Mouse (Mus musculus) G1E (cell line): ENCODE measurements at regions not wholly inside any gene's neighbourhood (a gene's known extent, or its start where the extent isn't known, plus 50 kb on each side); places are given as distances from the start of the nearest gene placed in this dataset.

ENCODE experiments used
- CTCF ChIP-seq: IDR thresholded peaks from 2 replicates; pipeline ENCODE4 v1.5.1; 2012; ENCODE audit warnings: low read depth, low read length, inconsistent platforms, mixed read lengths
- GATA1 ChIP-seq: IDR thresholded peaks from 2 replicates; pipeline ENCODE4 v1.6.1; 2012; ENCODE audit warnings: borderline replicate concordance, low read length, inconsistent platforms, mixed read lengths
- TAL1 ChIP-seq: conservative IDR thresholded peaks from 2 replicates; pipeline ENCODE4 v1.6.1; 2012; ENCODE audit warnings: low read depth, low read length, inconsistent platforms, mixed read lengths

- TF ChIP-seq CTCF (no peak), TAL1 (no peak), GATA1 (no peak)
These were observed 67.7 kb upstream of the Bcl6 start for GRCm38 (mm10) chr16:24056123-24056884.
